Mouse (Mus musculus) brain, adult 2 months (tissue): ENCODE measurements at regions not wholly inside any gene's neighbourhood (a gene's known extent, or its start where the extent isn't known, plus 50 kb on each side); places are given as distances from the start of the nearest gene placed in this dataset.

Experiments
- DNase-seq: peaks from one replicate; pipeline ENCODE4 v3.0.0; 2011; ENCODE audit warnings: low read depth, low spot score

DNA sequence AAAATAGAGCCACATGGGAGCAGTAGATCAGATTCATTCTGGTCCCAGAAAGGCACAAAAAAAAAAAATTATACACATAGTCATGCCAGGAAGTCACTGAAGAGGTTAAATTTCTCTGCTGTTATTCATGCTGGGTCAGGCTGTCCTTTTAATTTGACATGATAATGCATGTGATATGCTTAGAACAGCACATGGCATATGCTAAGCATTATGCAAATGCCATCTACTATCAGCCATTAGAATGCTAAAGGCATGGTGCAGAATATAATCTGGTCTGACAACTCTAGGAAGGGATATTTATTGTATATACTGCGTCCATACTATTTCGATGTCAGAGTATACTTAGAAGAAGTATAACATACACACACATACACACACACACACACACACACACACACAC is 405.6 kb downstream of the AI429214 start:
- no peak for DNase-seq

DNA sequence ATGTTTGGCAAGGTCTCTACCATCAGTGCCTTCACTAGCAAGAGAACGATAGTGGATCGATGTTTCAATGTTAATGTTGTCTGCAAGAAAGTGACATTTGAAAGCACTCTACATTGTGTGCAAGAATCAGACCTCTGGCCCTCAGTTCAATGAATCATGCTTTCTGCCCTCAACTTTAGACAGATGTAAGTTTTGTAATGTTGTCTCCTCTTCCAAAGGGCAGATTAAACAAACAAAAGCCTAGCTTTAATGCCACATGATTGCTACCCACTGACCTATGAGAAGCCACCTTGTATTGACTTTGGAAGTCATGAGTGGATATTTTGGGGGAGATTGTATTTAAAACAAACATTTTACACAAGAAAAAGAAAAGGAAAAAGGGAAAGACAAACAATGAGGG is 429.2 kb downstream of the AI429214 start:
- no peak for DNase-seq

DNA sequence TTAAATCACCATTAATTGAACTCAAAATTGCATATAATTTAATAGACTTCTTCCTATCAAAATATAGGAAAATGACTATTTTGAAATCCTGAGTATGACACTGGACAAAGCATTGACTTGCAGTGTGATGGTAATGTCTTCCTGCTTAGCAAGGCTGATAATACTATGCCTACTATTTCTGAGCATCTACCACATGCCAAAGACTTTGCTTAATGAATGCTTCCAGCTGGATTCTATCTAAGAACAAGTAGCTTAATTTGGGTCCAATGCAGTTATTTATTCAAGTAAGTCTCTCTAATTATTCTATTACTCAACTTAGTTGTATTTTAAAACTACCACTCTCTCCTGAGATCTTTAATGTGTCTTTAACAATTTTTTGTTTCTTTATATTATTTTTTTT is 431.2 kb downstream of the AI429214 start:
- DNase-seq = peak; percentile 10

DNA sequence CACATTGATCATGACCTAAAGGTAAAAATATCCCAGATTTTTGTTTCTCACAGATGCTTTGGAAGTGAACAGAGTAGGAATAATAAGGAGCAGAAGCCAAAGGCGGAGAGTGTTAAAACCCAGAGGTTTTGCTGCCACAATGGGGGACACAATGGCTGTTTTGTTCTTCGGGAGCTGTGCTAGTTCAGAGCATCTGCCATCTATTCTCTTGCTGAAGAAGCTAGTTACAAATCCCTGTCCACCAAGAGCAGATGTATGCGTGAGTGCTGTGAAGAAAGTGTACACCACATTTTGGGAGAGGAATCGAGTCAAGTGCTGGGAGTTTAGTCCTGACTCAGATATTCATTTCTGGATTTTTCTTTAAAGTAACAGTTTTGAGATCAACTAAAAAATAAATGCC is 435.4 kb downstream of the AI429214 start:
- DNase-seq = no peak

DNA sequence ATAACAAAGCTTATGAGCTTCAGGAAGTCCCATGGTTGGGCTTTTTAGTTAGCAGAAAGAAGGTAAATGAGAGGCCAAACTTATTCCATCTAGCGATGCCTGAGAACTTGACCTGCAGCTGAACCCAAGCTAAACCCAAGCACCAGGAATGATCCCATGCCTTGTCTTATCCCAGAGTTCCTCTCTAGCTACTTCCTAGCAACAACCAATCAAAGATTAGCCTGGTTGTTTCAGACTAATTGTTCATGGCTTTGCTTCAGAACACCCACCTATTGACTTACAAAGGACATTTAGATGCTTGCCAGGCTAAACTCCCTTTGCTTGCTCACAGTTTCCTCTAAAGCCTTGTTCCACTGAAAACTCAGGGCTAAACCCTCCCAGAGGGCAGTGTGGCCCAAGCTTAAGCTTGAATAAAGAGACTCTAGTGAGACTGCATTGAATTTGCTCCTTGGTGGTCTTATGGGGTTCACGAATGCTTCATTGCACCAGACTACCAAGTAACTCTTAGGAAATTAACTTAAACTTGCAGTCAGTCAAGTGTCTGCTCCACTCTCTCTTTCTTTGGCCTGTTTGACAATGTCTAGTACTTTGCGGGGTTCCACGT is 467.2 kb downstream of the AI429214 start:
- no peak for DNase-seq

DNA sequence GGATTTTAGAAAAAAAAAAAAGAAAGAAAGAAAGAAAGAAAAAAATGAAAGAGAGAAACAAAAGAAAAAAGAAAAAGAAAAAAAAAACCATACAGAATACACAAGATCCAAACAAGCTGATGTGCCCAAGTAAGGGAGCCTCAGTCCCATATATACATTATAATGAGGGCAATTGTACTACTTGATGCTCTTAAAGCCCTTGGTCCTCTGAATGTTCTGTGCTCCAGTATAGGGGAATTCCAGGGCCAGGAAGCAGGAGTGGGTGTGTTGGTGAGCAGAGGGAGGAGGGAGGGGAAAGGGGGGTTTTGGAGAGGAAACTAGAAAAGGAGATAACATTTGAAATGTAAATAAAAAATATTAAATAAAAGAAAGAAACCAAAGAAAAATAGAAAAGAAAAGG is 472.2 kb downstream of the AI429214 start:
- no peak for DNase-seq

DNA sequence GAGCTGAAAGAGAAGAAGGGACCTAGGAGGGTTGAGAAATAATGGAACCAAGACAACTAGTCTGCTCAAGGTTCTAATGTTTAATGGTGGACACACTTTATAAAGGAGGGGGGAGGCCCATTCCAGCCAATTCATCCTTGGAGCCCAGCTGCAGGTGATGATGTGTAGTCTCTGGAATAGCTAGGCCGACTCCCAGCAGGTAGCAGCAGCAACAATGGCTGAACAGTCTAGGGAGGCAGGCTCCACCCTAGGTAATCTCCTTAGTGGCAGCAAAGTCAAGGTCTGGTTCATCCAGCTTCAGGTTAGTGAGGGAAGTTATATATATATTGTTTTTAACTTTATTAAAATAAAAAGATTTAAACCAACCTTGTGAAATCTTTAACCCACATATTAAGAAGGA is 474.3 kb downstream of the AI429214 start:
- no peak for DNase-seq
